Mouse (Mus musculus) adrenal gland, postnatal 36 days (tissue): ENCODE results near the gene Hbb-bh1. TPM values are rescaled to one million over a fixed set of nuclear protein-coding genes. Genes with fewer than 3 reads are reported as not detected.
A peak's percentile ranks its signal among the peaks of the same experiment; 100 is the strongest.
"Not testable (repeated sequence)": the region's sequence is repeated elsewhere in the genome, so short reads cannot be mapped to it uniquely, and the experiment has no call there.

Experiments used
- DNase-seq, 2 experiments: peaks; one replicate each; pipeline ENCODE4 v3.0.0; 2021; ENCODE audit warnings: mixed read lengths in 1 of 2
- total RNA-seq, 2 experiments: library from RNA; stranded (reverse); gene quantifications; 2 replicates each; pipeline ENCODE4 v1.2.3; 2021

Gene Hbb-bh1
- total RNA-seq, 2 experiments from 2014 or later, result not detected

DNA sequence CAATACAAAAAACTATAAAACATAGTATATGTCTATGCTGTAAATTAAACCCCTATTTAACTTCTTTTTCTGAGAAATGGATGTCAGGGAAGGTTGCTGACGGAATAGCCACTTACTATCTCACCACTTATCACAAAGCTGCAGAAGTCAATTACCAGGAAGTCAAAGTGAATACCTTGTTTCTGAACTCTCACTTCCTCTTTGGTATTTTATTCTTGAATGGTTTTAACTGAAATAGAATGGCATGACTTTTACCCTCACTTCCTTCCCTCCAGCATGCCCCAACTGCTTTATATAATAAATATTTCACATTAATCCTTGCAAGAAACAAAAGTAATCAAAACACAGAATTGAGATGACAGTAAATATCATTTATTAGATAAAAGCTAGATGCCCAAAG lies 30.8 kb downstream of the Hbb-bh1 start:
- DNase-seq, result no peak

DNA sequence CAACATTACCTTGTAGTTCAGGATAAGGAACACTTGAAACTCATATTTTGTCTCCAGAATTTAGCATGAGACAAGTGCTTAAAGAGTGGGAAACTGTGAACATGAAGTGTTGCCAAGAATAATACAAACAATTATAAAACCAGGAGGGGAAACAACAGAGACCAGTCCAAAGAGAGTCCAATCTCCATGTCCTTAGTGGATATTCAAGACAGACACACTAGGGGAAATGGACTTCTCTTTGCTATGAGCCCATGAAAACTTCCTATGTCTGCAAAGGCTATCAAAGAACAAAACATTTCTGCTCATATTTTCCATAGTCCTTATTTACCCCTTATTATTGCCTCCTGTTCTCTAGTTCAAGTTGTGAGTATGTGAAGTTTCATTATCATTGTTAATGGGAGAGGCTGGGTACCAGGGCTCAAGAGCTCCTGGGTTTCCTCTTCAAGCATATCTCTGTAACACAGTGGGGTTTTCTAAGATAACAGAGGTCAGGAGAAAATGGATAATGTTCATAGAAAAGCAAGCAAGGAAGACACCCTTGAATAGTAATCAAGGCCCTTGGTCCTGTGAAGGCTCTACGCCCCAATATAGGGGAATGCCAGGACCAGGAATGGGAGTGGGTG lies 31.6 kb downstream of the Hbb-bh1 start:
- DNase-seq, result no peak

DNA sequence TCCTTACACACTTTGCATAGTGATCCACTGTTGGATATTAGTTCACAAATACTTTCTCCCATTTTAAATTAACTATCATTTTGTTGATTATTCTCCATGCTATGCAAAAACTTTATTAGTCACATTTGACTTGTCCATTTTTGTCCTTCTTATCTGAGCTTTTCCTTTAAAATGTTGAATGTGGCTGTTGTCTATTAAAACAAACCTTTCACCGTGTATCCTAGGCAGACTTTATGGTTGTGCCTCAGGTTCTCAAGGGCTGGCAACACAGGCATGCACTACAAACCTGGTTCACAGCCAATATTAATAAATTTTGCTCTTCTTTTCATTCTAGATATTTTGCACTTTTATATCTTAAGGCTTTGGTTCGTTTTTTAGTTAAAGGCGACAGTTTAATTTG lies 32.2 kb downstream of the Hbb-bh1 start:
- DNase-seq, result no peak

DNA sequence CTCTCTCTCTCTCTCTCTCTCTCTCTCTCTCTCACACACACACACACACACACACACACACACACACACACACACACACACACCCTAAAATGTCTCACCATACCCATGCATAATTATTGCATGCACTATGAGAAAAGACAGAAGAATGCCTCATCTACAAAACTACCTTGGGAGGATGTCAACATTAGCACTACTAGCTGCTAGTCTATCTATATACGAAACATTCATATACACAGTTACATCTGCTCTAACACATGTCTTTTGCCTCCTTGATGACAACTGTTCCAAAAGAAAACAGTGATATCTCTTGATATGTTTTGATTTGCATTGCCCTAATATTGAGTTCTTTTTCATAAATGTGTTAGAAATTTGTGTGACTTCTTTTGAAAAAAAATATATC lies 32.7 kb downstream of the Hbb-bh1 start:
- no peak for DNase-seq

DNA sequence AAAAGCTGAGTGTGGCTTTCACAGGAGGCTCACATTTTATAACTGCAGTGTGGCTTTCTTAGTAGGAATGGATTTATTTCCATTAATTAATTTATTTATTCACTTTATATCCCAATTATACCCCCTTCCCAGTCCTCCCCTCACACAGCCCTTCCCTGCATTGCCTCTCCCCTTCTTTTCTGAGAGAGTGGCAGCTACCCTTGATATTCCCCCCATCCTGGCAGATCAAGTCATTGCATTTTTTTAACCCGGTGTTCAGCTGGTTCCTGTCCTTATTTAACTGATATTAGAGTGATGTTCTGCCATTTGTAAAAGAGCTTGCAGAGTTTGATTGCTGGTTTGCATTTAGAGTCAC lies 33.2 kb downstream of the Hbb-bh1 start:
- no peak for DNase-seq

DNA sequence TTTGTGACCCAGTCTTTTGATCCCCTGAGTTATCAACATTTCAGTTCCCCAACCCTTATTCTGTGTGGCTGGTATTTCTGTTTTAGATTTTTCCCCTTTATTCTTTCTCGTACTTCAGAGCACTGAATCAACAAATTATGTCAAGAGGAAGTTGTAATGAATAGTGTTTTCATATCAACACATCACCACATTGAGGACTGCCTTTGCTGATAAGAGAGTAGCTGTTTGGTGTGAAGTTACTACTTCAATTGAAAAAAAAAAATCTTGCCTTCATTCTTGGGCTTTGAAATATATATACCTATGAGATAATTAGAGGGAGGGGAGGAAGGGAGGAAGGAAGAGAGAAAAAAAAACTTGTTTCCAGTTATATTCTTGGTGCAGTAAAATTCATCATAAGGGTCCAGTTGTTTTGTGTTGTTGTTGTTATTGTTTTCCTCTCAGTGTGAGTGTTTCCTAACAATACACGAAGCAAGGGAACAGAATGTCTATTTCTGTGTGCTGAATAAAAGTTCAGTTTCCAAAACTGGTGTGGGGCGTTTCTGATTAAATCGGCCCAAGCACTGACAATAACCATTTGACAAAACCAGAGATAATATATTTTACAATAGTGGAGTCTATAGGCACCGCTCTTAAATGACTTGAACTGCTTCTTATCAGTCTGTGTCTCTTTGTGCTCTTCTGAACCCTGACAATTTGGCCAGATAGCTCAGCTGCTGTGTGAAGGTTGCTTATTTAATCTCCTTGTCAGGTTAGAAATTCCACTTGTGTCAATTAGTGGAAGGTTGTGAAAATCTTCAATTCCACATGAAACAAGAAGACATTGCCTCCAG lies 33.8 kb downstream of the Hbb-bh1 start:
- DNase-seq, result no peak

DNA sequence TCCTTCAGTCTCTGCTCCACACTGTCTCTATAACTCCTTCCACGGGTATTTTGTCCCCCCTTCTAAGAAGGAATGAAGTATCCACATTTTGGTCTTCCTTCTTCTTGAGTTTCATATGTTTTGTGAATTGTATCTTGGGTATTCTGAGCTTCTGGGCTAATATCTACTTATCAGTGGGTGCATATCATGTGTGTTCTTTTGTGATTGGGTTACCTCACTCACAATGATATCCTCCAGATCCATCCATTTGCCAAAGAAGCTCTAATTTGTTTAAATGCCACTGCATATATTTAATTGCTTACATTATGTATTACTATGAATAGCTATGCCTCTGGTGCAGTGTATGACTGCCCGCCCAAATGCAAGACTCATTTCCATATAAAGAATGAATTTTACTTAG lies 34.8 kb downstream of the Hbb-bh1 start:
- not testable (repeated sequence) for DNase-seq

DNA sequence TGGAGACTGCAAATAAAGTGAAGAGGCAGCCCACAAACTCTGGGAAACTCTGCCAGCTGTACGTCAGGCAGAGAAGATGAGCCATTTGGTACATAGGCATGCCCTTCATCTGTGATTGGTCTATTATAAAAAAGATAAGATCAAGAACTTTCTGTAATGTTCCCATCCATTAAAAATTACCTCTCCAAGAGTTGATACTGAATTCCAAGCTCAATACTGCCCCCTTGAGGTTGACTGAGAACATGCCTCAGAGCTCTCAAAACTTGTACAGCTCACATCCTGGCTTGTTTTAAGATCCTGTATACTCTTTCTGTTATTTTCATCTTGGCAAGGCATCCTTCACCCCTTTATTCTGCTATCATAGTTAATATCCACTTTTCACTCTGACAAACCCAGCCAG lies 36.1 kb downstream of the Hbb-bh1 start:
- DNase-seq, result peak; percentile 3 to 22

DNA sequence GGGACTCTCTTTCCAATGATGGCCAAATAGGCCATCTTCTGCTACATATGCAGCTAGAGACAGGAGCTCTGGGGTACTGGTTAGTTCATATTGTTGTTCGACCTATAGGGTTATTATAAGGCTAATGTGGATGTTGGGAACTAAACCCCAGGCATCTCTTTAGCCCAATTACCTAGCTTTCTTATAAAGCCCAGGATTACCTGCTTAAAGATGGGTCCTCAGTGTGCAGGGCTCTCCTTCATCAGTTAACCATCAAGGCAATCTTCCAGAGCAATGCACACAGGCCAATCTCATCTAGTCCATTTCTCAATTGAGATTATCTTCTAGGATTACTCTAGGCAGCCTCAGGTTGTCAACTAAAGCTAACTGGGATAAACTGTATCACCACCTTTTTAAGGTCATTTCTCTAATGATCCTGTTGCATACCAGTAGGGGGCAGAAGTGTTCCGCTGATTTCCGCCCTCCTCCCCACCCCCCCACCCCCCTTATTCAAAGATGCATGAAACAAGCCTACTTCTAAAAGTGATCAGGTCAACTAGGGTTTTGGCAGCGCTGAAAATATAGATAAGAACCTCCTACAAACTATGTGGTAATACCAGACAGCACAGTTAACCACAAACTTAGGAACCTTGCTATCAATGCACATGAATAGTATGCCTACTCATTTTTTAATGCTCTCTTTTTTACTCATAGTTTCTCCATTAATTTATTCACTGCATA lies 50.1 kb downstream of the Hbb-bh1 start:
- DNase-seq, result peak in 1 of 2 experiments; percentile 1

DNA sequence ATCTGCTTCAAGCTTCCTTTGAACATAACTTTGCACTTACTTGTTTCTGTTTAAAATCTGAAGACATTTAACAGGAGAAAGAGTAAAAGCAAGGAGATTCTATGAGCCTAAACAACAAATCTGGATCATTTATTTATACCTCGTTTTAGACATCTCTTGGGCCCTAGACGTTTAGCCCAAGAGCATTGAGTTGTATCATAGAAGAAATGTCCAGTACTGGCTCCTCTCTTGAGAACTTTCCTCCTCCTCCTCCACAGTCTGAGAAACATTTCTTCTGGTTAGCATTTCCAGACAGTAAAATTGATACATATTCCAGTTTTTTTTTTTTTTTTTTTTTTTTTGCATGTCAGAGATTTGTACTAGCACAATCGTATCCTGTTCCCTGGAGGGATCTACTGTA lies 51.2 kb downstream of the Hbb-bh1 start, which contains the start of gene Olfr67:
Gene Olfr67 (minus strand): TSS at position 101 of the 400 bp plus-strand sequence.
- no peak for DNase-seq

Other genes with a start within 250 kb of the Hbb-bh1 start
- not detected for gene Olfr619, start 242.6 kb downstream of the Hbb-bh1 start, total RNA-seq
- gene Olfr620, start 230.6 kb downstream of the Hbb-bh1 start, total RNA-seq, result not detected
- not detected for gene Olfr622, start 200.5 kb downstream of the Hbb-bh1 start, total RNA-seq
- not detected for gene Olfr623, start 179.5 kb downstream of the Hbb-bh1 start, total RNA-seq
- not detected for gene Olfr624, start 172.0 kb downstream of the Hbb-bh1 start, total RNA-seq
- gene Olfr625-ps1, start 160.4 kb downstream of the Hbb-bh1 start, total RNA-seq, result not detected
- gene Olfr243, start 128.5 kb downstream of the Hbb-bh1 start, total RNA-seq, result not detected
- not detected for gene Olfr628, start 112.8 kb downstream of the Hbb-bh1 start, total RNA-seq
- not detected for gene Olfr629, start 98.2 kb downstream of the Hbb-bh1 start, total RNA-seq
- not detected for gene Olfr630, start 85.8 kb downstream of the Hbb-bh1 start, total RNA-seq
- gene Olfr69, start 71.6 kb downstream of the Hbb-bh1 start, total RNA-seq, result not detected
- gene Olfr68, start 63.5 kb downstream of the Hbb-bh1 start, total RNA-seq, result not detected
- gene Olfr67, start 51.3 kb downstream of the Hbb-bh1 start, total RNA-seq, result not detected
- gene Hbb-bt, start 29.2 kb downstream of the Hbb-bh1 start, total RNA-seq, result 100 to 1,000 TPM; 243 to 471 TPM
- 1,000 to 10,000 TPM; 1,998 to 3,266 TPM for gene Hbb-bs, start 15.1 kb downstream of the Hbb-bh1 start, total RNA-seq
- gene Hbb-bh2, start 2.6 kb downstream of the Hbb-bh1 start, total RNA-seq, result not detected
- gene Hbb-y, start 10.1 kb upstream of the Hbb-bh1 start, total RNA-seq, result not detected
- gene Olfr66, start 43.1 kb upstream of the Hbb-bh1 start, total RNA-seq, result not detected
- gene Olfr64, start 51.3 kb upstream of the Hbb-bh1 start, total RNA-seq, result not detected
- gene Olfr65, start 60.3 kb upstream of the Hbb-bh1 start, total RNA-seq, result not detected
- not detected for gene Olfr631, start 85.7 kb upstream of the Hbb-bh1 start, total RNA-seq
- gene Olfr632, start 91.2 kb upstream of the Hbb-bh1 start, total RNA-seq, result not detected
- gene Olfr633, start 101.3 kb upstream of the Hbb-bh1 start, total RNA-seq, result not detected
- gene Olfr635, start 128.0 kb upstream of the Hbb-bh1 start, total RNA-seq, result not detected
- not detected for gene Olfr638, start 155.6 kb upstream of the Hbb-bh1 start, total RNA-seq
- not detected for gene Olfr639, start 174.1 kb upstream of the Hbb-bh1 start, total RNA-seq
- gene Olfr640, start 182.4 kb upstream of the Hbb-bh1 start, total RNA-seq, result not detected
- not detected for gene Olfr641, start 192.3 kb upstream of the Hbb-bh1 start, total RNA-seq
- gene Olfr642, start 209.5 kb upstream of the Hbb-bh1 start, total RNA-seq, result not detected
- gene 4930516K23Rik, start 218.3 kb upstream of the Hbb-bh1 start, total RNA-seq, result not detected
- not detected for gene Olfr644, start 228.7 kb upstream of the Hbb-bh1 start, total RNA-seq
- not detected for gene Olfr645, start 242.3 kb upstream of the Hbb-bh1 start, total RNA-seq